Mouse (Mus musculus): Measurements from ENCODE around the gene Gm20855. TPM values are rescaled to one million over a fixed set of nuclear protein-coding genes. Genes with fewer than 3 reads are reported as not detected.
"Not testable (repeated sequence)": the region's sequence is repeated elsewhere in the genome, so short reads cannot be mapped to it uniquely, and the experiment has no call there.

The Gm20855 gene
- not detected in 2 replicates for polyA plus RNA-seq (2014; fragmentation: Nextera tagmentation; extraction: Ambion mirVana)

GRCm38 (mm10) chrY:35131733-35132132 is at the start of gene Gm20855:
Gene Gm20855 (minus strand): TSS chrY:35131833.
- not testable (repeated sequence) for H3K27me3 ChIP-seq (ENCODE audit: control insufficient read depth, insufficient read depth, low read length); H3K4me1 ChIP-seq (ENCODE audit: control insufficient read depth, insufficient read depth, low read length); H3K4me3 ChIP-seq (ENCODE audit: low read depth, low read length); H3K9ac ChIP-seq (ENCODE audit: low read depth, low read length); H3K4me2 ChIP-seq; H3K36me3 ChIP-seq (ENCODE audit: control insufficient read depth, insufficient read depth, low read length); H3K9me3 ChIP-seq (replicated peaks; ENCODE audit: control insufficient read depth, low read length); H3K27ac ChIP-seq (ENCODE audit: low read depth, low read length); ATAC-seq (replicated peaks; ENCODE audit: insufficient number of reproducible peaks, low FRiP score, low TSS enrichment)
- no CpG with 5 or more reads among the region's 6 CpGs for WGBS (ENCODE audit: insufficient replicate concordance)
